Mouse (Mus musculus) olfactory bulb, adult 2 months (tissue): ENCODE data around the gene Spata25. TPM values are rescaled to one million over a fixed set of nuclear protein-coding genes. Genes with fewer than 3 reads are reported as not detected.
"Not testable (repeated sequence)": the region's sequence is repeated elsewhere in the genome, so short reads cannot be mapped to it uniquely, and the experiment has no call there.

ENCODE experiments used
- H3K27ac ChIP-seq: fragments of 200-500 bp; 2 replicates; pipeline ENCODE4 v1.5.1; 2012; ENCODE audit warnings: low read depth, low read length; ENCODE audit not compliant: insufficient read depth
- H3K4me1 ChIP-seq: fragments of 200-500 bp; 2 replicates; pipeline ENCODE4 v1.6.1; 2012; ENCODE audit warnings: low read length; ENCODE audit not compliant: control insufficient read depth, insufficient read depth
- H3K4me3 ChIP-seq: fragments of 200-500 bp; 2 replicates; pipeline ENCODE4 v1.5.1; 2012; ENCODE audit warnings: mild to moderate bottlenecking, low read depth, low read length, moderate library complexity; ENCODE audit not compliant: insufficient read depth
- CTCF ChIP-seq: fragments of 200-500 bp; IDR thresholded peaks from 2 replicates; pipeline ENCODE4 v1.5.1; 2012; ENCODE audit warnings: low read depth, mild to moderate bottlenecking, low read length, moderate library complexity; ENCODE audit not compliant: insufficient read depth
- POLR2A ChIP-seq: fragments of 200-500 bp; IDR thresholded peaks from 2 replicates; pipeline ENCODE4 v1.6.1; 2012; ENCODE audit warnings: mild to moderate bottlenecking, low read depth, low read length, moderate library complexity; ENCODE audit not compliant: insufficient read depth
- WGBS: fragments of 180-500 bp; shearing (Covaris S2); methylation state at CpG from one replicate; pipeline ENCODE4 v1.1.7; 2018; 5-methylcytosine and 5-hydroxymethylcytosine counted together
- polyA plus RNA-seq: library from polyadenylated mRNA; stranded (reverse); fragments of >200 nt; gene quantifications from 2 replicates; pipeline ENCODE4 v1.2.4, GENCODE M21; 2012; ENCODE audit warnings: low replicate concordance; ENCODE audit not compliant: missing spikeins, insufficient read depth, insufficient read length

Gene Spata25
- polyA plus RNA-seq, result not detected in 2 replicates

DNA sequence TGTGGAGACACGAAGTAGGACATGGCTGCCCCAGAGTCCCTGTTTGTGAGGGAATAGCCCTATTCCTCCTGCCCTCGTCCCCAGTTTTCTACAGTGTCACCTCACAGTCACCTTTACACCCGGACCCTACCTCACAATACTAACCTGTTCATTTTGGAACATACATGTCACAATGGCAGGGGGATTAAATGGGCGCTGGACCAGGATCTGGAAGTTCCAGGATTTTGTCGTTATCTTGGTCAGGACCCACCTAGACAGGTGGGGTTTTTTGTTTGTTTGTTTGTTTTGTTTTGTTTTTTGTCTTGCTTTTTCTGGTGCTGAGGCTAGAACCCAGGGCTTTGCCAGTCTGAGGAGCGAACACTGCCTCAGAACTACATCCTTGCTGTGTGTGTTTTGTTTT lies at the start of gene Spata25:
TSS of gene Spata25 (minus strand) at position 101 of the 400 bp plus-strand sequence.
- no peak for TF ChIP-seq POLR2A
- TF ChIP-seq CTCF, result no peak
- WGBS, result 83% methylated on average over 6 of the region's 6 CpGs
- H3K4me1 ChIP-seq, result peaks cover 34% of the 10 kb centered on the region

DNA sequence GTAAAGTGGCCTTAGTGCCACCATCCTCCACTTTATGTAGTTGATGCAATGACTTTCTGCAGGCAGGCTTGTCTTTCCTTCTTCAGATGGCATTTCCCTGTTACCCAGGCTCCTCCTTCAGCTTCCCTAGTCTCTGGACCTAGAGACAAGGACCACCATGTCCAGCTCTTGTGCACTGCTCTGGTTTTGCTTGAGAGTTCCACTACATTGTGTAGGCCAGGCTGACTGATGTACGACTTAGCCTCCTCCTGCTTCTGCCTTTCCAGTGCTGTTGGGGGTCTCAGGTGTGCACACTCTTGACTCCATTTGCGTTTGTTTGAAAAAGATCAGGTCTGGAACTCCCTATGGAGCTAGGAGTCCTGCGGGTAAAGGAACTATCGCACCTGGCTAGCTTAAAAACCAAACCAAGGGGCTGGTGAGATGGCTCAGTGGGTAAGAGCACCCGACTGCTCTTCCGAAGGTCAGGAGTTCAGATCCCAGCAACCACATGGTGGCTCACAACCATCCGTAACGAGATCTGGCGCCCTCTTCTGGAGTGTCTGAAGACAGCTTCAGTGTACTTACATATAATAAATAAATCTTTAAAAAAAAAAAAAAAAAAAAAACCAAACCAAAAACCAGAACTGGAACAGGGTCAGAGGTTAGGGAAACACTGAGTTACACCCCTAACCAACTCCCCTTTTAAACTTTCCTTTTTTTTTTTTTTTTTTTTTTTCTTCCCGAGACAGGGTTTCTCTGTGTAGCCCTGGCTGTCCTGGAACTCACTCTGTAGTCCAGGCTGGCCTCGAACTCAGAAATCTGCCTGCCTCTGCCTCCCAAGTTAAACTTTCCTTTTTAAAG lies 49.3 kb upstream of the Spata25 start:
- H3K4me1 ChIP-seq, result peaks cover 10% of the 10 kb centered on the region
- not testable (repeated sequence) for H3K27ac ChIP-seq, H3K4me3 ChIP-seq
- 80% methylated on average over 11 of the region's 11 CpGs for WGBS

More for the DNA sequence above, at the start of gene Spata25:
- no peak within 1 kb of the TSS for H3K27ac ChIP-seq
- no peak within 1 kb of the TSS for H3K4me3 ChIP-seq

- H3K4me3 ChIP-seq, H3K27ac ChIP-seq, H3K4me1 ChIP-seq: not testable (repeated sequence)
- WGBS, result 40% methylated on average over 2 of the region's 2 CpGs
Measured at GRCm38 (mm10) chr2:164875648-164876047, 47.3 kb upstream of the Spata25 start.

GRCm38 (mm10) chr2:164874239-164874769 lies 46.0 kb upstream of the Spata25 start:
- WGBS, result 50% methylated on average over 1 of the region's 1 CpGs
- no peak for TF ChIP-seq CTCF
- no peak for TF ChIP-seq POLR2A
- Histone ChIP-seq H3K4me1 (peaks cover 8% of the 10 kb centered on the region), H3K27ac (no peak overlapping the region), H3K4me3 (no peak overlapping the region)

- Histone ChIP-seq H3K4me1 (peaks cover 5% of the 10 kb centered on the region), H3K27ac (no peak overlapping the region), H3K4me3 (no peak overlapping the region)
- WGBS, result 70% methylated on average over 3 of the region's 3 CpGs
- TF ChIP-seq CTCF (no peak), POLR2A (no peak)
Measured at GRCm38 (mm10) chr2:164873621-164874020, 45.3 kb upstream of the Spata25 start.

- WGBS, result 47% methylated on average over 6 of the region's 6 CpGs
- TF ChIP-seq CTCF, result no peak
- TF ChIP-seq POLR2A, result no peak
- H3K27ac ChIP-seq, result no peak overlapping the region
- no peaks in the 10 kb centered on the region for H3K4me1 ChIP-seq
- no peak overlapping the region for H3K4me3 ChIP-seq
Measured at GRCm38 (mm10) chr2:164871602-164872303, 43.4 kb upstream of the Spata25 start.

DNA sequence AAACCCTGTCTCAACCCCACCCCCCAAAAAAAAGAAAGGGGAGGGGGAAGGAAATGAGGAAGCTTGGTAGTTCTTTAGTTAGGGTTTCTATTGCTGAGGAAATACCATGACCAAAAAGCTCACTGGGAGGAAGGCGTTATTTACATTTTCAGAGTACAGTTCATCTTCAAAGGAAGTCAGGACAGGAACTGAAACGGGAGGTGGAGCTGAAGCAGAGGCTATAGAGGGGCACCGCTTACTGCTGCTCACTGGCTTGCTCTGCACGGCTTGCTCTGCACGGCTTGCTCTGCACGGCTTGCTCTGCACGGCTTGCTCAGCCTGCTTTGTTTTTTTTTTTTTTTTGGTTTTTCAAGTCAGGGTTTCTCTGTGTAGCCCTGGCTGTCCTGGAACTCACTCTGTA lies 40.2 kb upstream of the Spata25 start:
- Histone ChIP-seq H3K27ac (no peak overlapping the region), H3K4me3 (no peak overlapping the region), H3K4me1 (no peaks in the 10 kb centered on the region)
- 82% methylated on average over 7 of the region's 7 CpGs for WGBS
- TF ChIP-seq CTCF, result no peak
- no peak for TF ChIP-seq POLR2A

GRCm38 (mm10) chr2:164867566-164867965 lies 39.2 kb upstream of the Spata25 start:
- WGBS, result 92% methylated on average over 7 of the region's 7 CpGs
- Histone ChIP-seq H3K4me3 (no peak overlapping the region), H3K4me1 (no peaks in the 10 kb centered on the region), H3K27ac (no peak overlapping the region)
- no peak for TF ChIP-seq POLR2A
- peak; percentile 49; the same call in 1 of the 2 replicates for TF ChIP-seq CTCF

- Histone ChIP-seq H3K4me3 (no peak overlapping the region), H3K4me1 (peaks cover 4% of the 10 kb centered on the region; the same call in 1 of the 2 replicates), H3K27ac (no peak overlapping the region)
- no peak for TF ChIP-seq CTCF
- TF ChIP-seq POLR2A, result no peak
- WGBS, result 63% methylated on average over 16 of the region's 16 CpGs
Measured at GRCm38 (mm10) chr2:164866741-164867551, 38.6 kb upstream of the Spata25 start.
